Mouse (Mus musculus) subcutaneous adipose tissue, adult 2 months (tissue): ENCODE measurements around the gene Olfr51. TPM values are rescaled to one million over a fixed set of nuclear protein-coding genes. Genes with fewer than 3 reads are reported as not detected.

Experiments used
- polyA plus RNA-seq: library from polyadenylated mRNA; depleted of rRNA; stranded (reverse); fragments of >200 nt; gene quantifications from 2 replicates; pipeline ENCODE4 v1.2.3, GENCODE M21; 2012; ENCODE audit warnings: low replicate concordance; rRNA removed

Gene Olfr51
- not detected in 2 replicates for polyA plus RNA-seq

DNA sequence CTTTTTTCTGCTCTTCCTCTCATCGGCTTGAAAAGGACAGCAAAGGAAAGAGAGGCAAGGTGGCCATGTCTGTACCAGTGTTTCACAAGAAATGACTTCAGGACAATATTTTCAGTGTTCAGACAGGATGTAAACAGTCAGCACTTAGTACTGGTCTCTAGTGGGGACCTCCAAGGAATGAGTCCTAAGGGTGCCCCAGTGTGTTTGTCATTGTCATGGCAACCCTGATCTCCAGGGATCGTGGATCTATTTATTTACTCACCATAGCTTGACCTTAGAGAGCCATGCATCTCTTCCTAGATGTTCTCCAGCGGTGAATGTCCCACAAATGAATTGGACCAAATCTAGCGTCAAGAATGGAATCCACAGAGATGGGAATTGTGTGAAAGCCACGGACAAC lies at the start of gene Olfr51:
TSS of gene Olfr51 (plus strand) at position 301 of the 400 bp plus-strand sequence.

DNA sequence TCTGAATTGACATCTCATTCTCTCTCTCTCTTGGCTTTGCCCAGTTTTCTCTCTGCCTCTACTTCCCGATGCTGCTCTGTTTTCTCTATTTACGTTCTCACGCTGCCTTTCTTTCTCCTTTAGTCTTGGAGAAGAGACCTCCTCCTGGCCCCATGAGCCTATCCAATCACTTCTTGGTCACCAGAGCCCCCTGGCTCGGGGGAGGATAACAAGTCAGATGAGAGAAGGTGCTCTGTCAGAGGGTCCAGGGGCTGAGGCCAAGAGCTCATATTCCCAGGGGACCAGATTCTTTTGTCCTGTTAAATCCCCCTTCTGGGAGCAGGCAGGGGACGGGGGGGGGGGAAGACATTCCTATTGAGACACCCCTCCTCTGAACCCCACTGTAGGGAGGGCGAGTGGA lies 49.7 kb upstream of the Olfr51 start, which contains the start of gene Prop1:
TSS of gene Prop1 (minus strand) at position 101 of the 400 bp plus-strand sequence.

GRCm38 (mm10) chr11:50966230-50966629 lies 37.2 kb upstream of the Olfr51 start, which contains the start of gene Olfr1378:
Gene Olfr1378 (plus strand): TSS chr11:50966530.

DNA sequence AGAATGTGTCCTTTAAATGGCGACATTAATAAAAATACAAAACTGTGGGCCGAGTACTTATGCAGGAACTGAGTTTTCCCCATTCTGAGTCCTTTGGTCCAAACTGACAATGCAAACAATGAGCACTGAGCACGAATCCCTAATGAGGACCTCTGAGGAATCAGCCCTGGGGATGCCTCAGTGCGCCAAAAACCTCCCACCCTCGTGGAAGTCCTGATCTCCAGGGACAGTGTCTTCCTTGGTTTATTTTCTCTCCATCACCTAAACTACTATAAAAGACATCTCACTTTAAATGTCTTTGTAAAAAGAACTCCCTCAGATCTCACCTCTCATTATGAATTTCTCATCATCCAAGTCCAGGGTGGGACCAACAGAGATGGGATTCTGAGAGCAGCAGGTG lies 21.7 kb upstream of the Olfr51 start, which contains the start of gene Olfr1377:
TSS of gene Olfr1377 (plus strand) at position 301 of the 400 bp plus-strand sequence.

GRCm38 (mm10) chr11:51013936-51014335 lies 10.5 kb downstream of the Olfr51 start, which contains the start of gene Olfr54:
Gene Olfr54 (plus strand): TSS chr11:51014236.

GRCm38 (mm10) chr11:51047809-51048208 lies 44.4 kb downstream of the Olfr51 start, which contains the start of gene Olfr1375:
Gene Olfr1375 (plus strand): TSS chr11:51048109.

DNA sequence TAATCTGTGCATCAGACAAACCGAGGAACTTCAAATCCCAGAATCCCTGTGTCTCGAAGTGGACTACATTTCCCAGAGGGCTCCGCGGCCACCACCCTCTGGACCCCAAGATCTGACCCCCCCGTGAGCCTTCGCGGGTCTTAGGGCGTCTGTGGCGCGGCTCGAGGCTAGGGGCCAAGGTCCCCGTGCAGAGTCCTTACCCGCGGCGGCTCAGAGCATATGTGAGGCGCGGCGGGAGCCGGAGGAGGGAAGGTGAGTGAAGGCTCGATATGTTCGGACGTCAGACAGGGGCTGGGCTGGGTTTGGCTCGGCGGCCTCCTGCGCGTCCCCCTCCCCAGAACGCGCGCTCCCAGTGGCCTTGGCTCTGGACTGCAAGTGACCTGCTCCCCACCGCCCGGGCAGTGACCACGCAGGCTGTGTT lies 55.8 kb downstream of the Olfr51 start, which contains the start of gene Zfp354a:
TSS of gene Zfp354a (plus strand) at position 107 of the 421 bp plus-strand sequence.

Other genes starting within 250 kb of the Olfr51 start
- 1.2 and 9.9 TPM in 2 replicates for gene Zfp354c, start 175.9 kb upstream of the Olfr51 start, polyA plus RNA-seq
- gene Zfp879, start 162.0 kb upstream of the Olfr51 start, polyA plus RNA-seq = 0.26 and 0.99 TPM in 2 replicates
- not detected in 2 replicates for gene Grm6, start 152.9 kb upstream of the Olfr51 start, polyA plus RNA-seq
- 0.63 and 3.4 TPM in 2 replicates for gene Zfp454, start 115.9 kb upstream of the Olfr51 start, polyA plus RNA-seq
- gene Zfp2, start 87.4 kb upstream of the Olfr51 start, polyA plus RNA-seq = 2.9 TPM in 2 replicates
- gene Zfp354b, start 72.0 kb upstream of the Olfr51 start, polyA plus RNA-seq = 0.71 and 0.82 TPM in 2 replicates
- gene 4933414I15Rik, start 59.8 kb upstream of the Olfr51 start, polyA plus RNA-seq = not detected in 2 replicates
- 0.40 TPM in 1 of 2 replicates, not detected in the other for gene Prop1, start 49.8 kb upstream of the Olfr51 start, polyA plus RNA-seq
- gene Olfr1378, start 37.1 kb upstream of the Olfr51 start, polyA plus RNA-seq = not detected in 2 replicates
- gene Olfr1377, start 21.6 kb upstream of the Olfr51 start, polyA plus RNA-seq = not detected in 2 replicates
- gene Olfr54, start 10.6 kb downstream of the Olfr51 start, polyA plus RNA-seq = not detected in 2 replicates
- gene Olfr1375, start 44.5 kb downstream of the Olfr51 start, polyA plus RNA-seq = not detected in 2 replicates
- gene Zfp354a, start 55.7 kb downstream of the Olfr51 start, polyA plus RNA-seq = 3.0 and 3.9 TPM in 2 replicates
- gene Gm12569, start 216.9 kb downstream of the Olfr51 start, polyA plus RNA-seq = not detected in 2 replicates